Mouse (Mus musculus) cerebellum, adult 11 months (tissue): Measurements from ENCODE around the gene Cdc37.

Experiments
- DNase-seq: peaks from one replicate; pipeline ENCODE4 v3.0.0; 2022

Cdc37 gene

GRCm38 (mm10) chr9:21093423-21093822 is 56.4 kb downstream of the Cdc37 start:
- no peak for DNase-seq

GRCm38 (mm10) chr9:21091707-21092320 is 58.0 kb downstream of the Cdc37 start, which contains the start of the genes Gm38431 and Raver1:
Gene Gm38431 (minus strand): TSS chr9:21091997.
Gene Raver1 (minus strand): TSS chr9:21092008.
- peak; percentile 97 for DNase-seq

- DNase-seq, result no peak
Measured at GRCm38 (mm10) chr9:21090972-21091706, 58.6 kb downstream of the Cdc37 start.

- DNase-seq, result no peak
Measured at GRCm38 (mm10) chr9:21090537-21090936, 59.2 kb downstream of the Cdc37 start.

- no peak for DNase-seq
Measured at GRCm38 (mm10) chr9:21083324-21083723, 66.5 kb downstream of the Cdc37 start.
